Mouse (Mus musculus) frontal cortex, postnatal 10 days (tissue): Measurements from ENCODE around the gene 4932438A13Rik.

Experiments
- DNase-seq, 2 experiments: peaks; one replicate each; pipeline ENCODE4 v3.0.0; 2022; ENCODE audit warnings: low spot score in 2 of 2, mixed read lengths in 1 of 2

4932438A13Rik gene

GRCm38 (mm10) chr3:36918322-36918721, 55.4 kb downstream of the 4932438A13Rik start:
- no peak for DNase-seq

GRCm38 (mm10) chr3:36941572-36941971, 78.7 kb downstream of the 4932438A13Rik start:
- DNase-seq = no peak

DNA sequence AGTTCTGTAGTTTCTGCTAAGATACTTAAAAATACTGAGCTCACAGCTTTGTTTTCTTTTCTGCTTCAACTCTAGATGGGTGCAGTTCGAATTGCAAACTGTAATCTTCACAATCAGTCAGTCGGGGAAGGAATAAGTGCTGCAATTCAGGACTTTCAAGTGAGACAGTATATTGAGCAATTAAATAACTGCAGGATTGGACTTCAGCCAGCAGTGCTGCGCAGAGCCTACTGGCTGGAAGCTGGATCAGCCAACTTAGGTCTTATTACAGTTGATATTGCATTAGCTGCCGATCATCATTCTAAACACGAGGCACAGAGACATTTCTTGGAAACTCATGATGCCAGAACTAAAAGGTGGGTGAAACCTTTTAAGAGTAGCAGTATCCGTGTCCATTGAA, 79.2 kb downstream of the 4932438A13Rik start:
- DNase-seq = no peak

- DNase-seq = no peak
These were observed 80.8 kb downstream of the 4932438A13Rik start for GRCm38 (mm10) chr3:36943706-36944105.

DNA sequence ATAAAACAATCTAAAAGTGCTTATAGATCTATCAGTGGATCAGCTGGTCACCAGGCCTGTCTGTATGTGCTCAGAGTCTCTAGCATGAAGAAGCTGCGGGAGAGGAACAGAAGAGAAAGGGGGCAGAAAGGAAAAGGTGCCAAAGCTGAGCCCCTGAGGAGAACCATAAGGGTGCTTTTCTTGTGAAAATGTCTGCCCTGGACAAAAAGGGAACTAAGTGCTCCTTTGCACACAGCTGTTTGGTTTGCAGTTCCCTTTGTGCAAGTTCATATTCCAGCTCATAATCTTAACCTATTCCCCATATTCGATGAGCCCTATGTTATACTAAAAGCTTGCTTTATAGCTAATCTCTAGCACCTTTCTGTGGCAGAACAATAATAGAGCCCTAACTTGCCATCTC, 175.1 kb downstream of the 4932438A13Rik start:
- DNase-seq = no peak

GRCm38 (mm10) chr3:37039811-37040210, 176.9 kb downstream of the 4932438A13Rik start:
- DNase-seq = no peak

DNA sequence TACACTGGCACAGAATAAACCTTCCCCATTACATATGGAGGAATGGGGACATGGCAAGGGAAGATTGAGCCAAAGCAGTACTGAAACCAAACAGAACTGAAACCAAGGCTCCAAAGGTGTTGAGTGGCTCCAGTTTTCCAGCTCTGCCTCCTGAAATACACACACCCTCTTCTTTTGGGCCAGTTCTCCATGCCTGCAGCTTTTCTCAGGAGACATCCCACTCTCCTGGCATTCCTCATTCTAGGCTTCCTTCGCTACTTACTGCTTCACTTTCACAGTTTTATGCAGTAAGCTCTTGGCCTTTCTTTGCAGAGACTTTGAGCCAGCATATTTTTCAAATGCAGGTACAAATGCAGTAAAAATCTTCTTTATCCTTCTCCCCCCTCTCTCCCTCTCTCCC, 188.6 kb downstream of the 4932438A13Rik start:
- DNase-seq = no peak

- no peak for DNase-seq
These were observed 200.5 kb downstream of the 4932438A13Rik start, which contains the start of gene Adad1 for GRCm38 (mm10) chr3:37063406-37063805. TSS of gene Adad1 (plus strand) at chr3:37063527.

- peak in 1 of 2 experiments; percentile 42 for DNase-seq
These were observed 210.3 kb downstream of the 4932438A13Rik start for GRCm38 (mm10) chr3:37073211-37073610.

DNA sequence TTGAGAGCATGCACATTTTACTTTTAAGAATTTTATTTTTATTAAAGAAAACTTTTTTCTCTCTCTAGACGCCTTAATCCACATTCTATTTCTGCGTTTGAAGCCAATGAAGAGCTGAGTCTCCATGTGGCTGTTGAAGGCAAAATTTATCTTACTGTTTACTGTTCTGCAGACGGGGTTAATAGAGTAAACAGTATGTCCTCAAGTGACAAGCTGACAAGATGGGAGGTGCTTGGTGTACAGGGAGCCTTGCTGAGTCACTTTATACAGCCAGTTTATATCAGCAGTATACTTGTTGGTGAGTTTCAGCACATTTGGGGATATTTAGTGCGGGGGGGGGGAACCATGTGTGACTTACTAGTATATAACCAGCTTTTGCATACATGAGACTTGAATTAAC, 222.0 kb downstream of the 4932438A13Rik start:
- DNase-seq = no peak

DNA sequence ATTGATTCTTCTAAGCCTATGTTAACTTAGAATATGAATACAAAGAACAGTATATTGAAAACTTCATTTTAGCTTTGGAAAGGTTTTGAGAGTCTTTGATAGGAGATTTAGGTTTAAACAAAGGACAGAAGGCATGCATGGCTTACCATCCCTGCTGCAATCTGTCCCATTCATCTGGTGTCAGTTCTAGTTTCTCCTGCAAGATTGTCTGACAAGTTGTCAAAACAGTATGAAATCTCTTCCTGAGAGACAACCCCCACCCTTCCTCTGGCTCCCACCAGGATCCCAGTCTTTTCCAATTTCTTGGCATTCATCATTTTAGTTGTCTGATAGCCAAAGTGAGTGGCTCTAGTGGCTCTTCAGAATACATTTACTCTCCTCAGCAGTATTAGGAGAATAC, 227.8 kb downstream of the 4932438A13Rik start:
- DNase-seq = no peak
